Mouse (Mus musculus): ENCODE data around the gene Ift172. TPM values are rescaled to one million over a fixed set of nuclear protein-coding genes. Genes with fewer than 3 reads are reported as not detected.
A peak's percentile ranks its signal among the peaks of the same experiment; 100 is the strongest.

Ift172 gene
- total and polyA plus RNA-seq, 2 experiments from 2014 or later, result 16.7 to 41.8 TPM

GRCm38 (mm10) chr5:31252795-31253545, 37.9 kb downstream of the Ift172 start:
- Histone ChIP-seq H3K9me3 (ENCODE audit: low read length) (no peaks in the 10 kb centered on the region), H3K36me3 (ENCODE audit: insufficient read depth, low read length) (peaks cover 66% of the 10 kb centered on the region), H3K27ac (no peak overlapping the region), H3K4me2 (ENCODE audit: low read depth, low read length) (no peak overlapping the region), H3K4me3 (ENCODE audit: low read length) (no peak overlapping the region), H3K4me1 (ENCODE audit: insufficient read depth, low read length) (no peaks in the 10 kb centered on the region), H3K9ac (replicated peaks; ENCODE audit: low read length) (no peak overlapping the region), H3K27me3 (ENCODE audit: insufficient read depth, low read length) (no peaks in the 10 kb centered on the region)
- ATAC-seq, result no peak
- DNase-seq (ENCODE audit: low spot score), result no peak
- TF ChIP-seq CTCF (IDR thresholded peaks at IDR 0.05; ENCODE audit: low read depth), result no peak
- WGBS, result 87% methylated on average over 16 of the region's 16 CpGs

DNA sequence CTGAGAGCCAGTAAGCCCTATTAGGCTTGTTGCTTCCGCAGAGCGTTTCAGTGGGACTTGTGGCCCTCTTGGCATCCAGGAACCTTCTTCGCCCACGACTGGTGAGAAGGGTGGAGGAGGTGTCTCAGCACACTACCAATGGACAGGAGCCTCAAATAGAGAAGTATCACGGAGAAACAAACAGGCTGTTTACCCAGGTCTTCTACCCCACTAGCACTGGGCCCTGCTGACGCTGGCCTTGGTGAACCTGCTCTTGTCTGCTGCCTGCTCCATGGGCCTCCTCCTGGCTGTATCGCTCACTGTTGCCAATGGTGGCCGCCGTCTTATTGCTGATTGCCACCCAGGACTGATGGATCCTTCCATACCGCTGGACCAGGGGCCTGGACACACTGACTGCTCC, 38.8 kb downstream of the Ift172 start:
- H3K4me3 ChIP-seq (ENCODE audit: low read length), result no peak overlapping the region
- DNase-seq (ENCODE audit: low spot score), result no peak
- H3K9me3 ChIP-seq (ENCODE audit: low read length), result no peaks in the 10 kb centered on the region
- ATAC-seq, result peak; percentile 1; the same call in 1 of the 2 replicates
- peaks cover 66% of the 10 kb centered on the region for H3K36me3 ChIP-seq (ENCODE audit: insufficient read depth, low read length)
- WGBS, result 61% methylated on average over 10 of the region's 10 CpGs
- no peak overlapping the region for H3K4me2 ChIP-seq (ENCODE audit: low read depth, low read length)
- H3K4me1 ChIP-seq (ENCODE audit: insufficient read depth, low read length), result no peaks in the 10 kb centered on the region
- no peak for TF ChIP-seq CTCF (IDR thresholded peaks at IDR 0.05; ENCODE audit: low read depth)
- no peaks in the 10 kb centered on the region for H3K27me3 ChIP-seq (ENCODE audit: insufficient read depth, low read length)
- no peak overlapping the region for H3K9ac ChIP-seq (replicated peaks; ENCODE audit: low read length)
- H3K27ac ChIP-seq, result no peak overlapping the region

DNA sequence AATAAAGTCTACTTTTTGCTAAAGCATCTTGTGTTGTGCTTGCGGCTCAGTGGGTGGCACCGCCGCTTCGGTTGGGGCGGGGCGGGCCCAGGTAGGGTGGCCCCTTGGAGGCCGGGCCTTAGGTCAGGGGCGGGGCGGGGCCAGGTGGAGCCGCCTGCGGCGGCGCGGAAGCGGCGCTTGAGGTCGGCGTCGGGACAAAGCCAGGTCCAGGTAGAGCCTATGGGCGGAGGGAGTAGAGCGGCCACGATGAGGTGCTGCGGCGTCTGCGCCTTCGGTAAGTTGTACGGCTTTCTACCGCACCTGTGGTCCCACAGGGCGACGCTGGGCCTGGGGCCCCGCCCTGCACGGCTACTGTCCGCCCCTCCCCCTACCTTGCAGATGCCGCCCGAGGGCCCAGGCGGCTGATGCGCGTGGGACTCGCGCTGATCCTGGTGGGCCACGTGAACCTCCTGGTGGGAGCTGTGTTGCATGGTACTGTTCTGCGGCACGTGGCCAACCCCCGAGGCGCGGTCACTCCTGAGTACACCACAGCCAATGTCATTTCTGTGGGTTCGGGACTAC, 39.3 kb downstream of the Ift172 start, which contains the start of gene Krtcap3:
TSS of gene Krtcap3 (plus strand) at position 151 of the 561 bp plus-strand sequence.
- Histone ChIP-seq H3K27ac (no peak within 1 kb of the TSS), H3K4me1 (ENCODE audit: insufficient read depth, low read length) (no peaks in the 10 kb centered on the region), H3K4me3 (ENCODE audit: low read length) (no peak within 1 kb of the TSS), H3K27me3 (ENCODE audit: insufficient read depth, low read length) (no peaks in the 10 kb centered on the region), H3K9ac (replicated peaks; ENCODE audit: low read length) (no peak within 1 kb of the TSS), H3K36me3 (ENCODE audit: insufficient read depth, low read length) (peaks cover 67% of the 10 kb centered on the region), H3K4me2 (ENCODE audit: low read depth, low read length) (no peak within 1 kb of the TSS), H3K9me3 (ENCODE audit: low read length) (no peaks in the 10 kb centered on the region)
- ATAC-seq (peak; percentile 64), DNase-seq (ENCODE audit: low spot score) (peak; percentile 45)
- TF ChIP-seq CTCF (IDR thresholded peaks at IDR 0.05; ENCODE audit: low read depth), result 0 out of 2 replicates have a peak, but pooled peaks have one; percentile 2
- WGBS, result 21% methylated on average over 44 of the region's 47 CpGs

- Histone ChIP-seq H3K27ac (no peak overlapping the region), H3K4me1 (ENCODE audit: insufficient read depth, low read length) (no peaks in the 10 kb centered on the region), H3K4me3 (ENCODE audit: low read length) (no peak overlapping the region), H3K36me3 (ENCODE audit: insufficient read depth, low read length) (peaks cover 73% of the 10 kb centered on the region), H3K9ac (replicated peaks; ENCODE audit: low read length) (no peak overlapping the region), H3K27me3 (ENCODE audit: insufficient read depth, low read length) (no peaks in the 10 kb centered on the region), H3K9me3 (ENCODE audit: low read length) (no peaks in the 10 kb centered on the region), H3K4me2 (ENCODE audit: low read depth, low read length) (no peak overlapping the region)
- no peak for DNase-seq (ENCODE audit: low spot score)
- 56% methylated on average over 4 of the region's 4 CpGs for WGBS
- TF ChIP-seq CTCF (IDR thresholded peaks at IDR 0.05; ENCODE audit: low read depth), result no peak
- ATAC-seq, result peak; percentile 45; the same call in 1 of the 2 replicates
Measured at GRCm38 (mm10) chr5:31250716-31251115, 40.2 kb downstream of the Ift172 start.

DNA sequence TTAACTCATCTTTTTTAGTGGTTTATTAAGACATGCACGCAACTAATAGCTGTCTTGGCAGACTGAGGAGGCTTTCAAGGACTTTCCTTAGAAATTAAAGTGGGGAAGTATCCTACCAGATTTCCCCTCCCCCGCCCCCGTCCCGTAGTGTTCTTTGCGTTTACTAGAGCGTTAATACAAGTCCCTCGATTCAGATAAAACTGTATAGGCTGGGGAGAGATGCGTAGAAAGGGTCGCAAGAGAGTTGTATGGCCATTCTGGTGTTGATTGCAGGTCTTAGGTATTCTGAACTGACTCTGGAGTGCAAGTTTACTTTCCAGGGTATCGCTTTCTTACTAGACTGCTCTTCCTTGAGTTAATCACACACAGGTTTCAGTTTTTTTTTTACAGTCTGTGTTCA, 48.7 kb downstream of the Ift172 start:
- no peak for TF ChIP-seq CTCF (IDR thresholded peaks at IDR 0.05; ENCODE audit: low read depth)
- Histone ChIP-seq H3K36me3 (ENCODE audit: insufficient read depth, low read length) (peaks cover 31% of the 10 kb centered on the region), H3K27ac (no peak overlapping the region), H3K27me3 (ENCODE audit: insufficient read depth, low read length) (no peaks in the 10 kb centered on the region), H3K4me1 (ENCODE audit: insufficient read depth, low read length) (peaks cover 5% of the 10 kb centered on the region; the same call in 1 of the 2 replicates), H3K4me3 (ENCODE audit: low read length) (peak overlapping the region; percentile 88), H3K9ac (replicated peaks; ENCODE audit: low read length) (peak overlapping the region; percentile 95; the same call in 1 of the 2 replicates), H3K4me2 (ENCODE audit: low read depth, low read length) (peak overlapping the region; percentile 93), H3K9me3 (ENCODE audit: low read length) (no peaks in the 10 kb centered on the region)
- WGBS, result 22% methylated on average over 10 of the region's 10 CpGs
- DNase-seq (ENCODE audit: low spot score) (no peak), ATAC-seq (no peak)

- H3K9me3 ChIP-seq (ENCODE audit: low read length), result 0 out of 2 replicates have a peak, but pooled peaks cover 1% of the 10 kb centered on the region
- H3K36me3 ChIP-seq (ENCODE audit: insufficient read depth, low read length), result peaks cover 26% of the 10 kb centered on the region
- ATAC-seq (no peak), DNase-seq (ENCODE audit: low spot score) (peak; percentile 10)
- peak overlapping the region; percentile 95 for H3K9ac ChIP-seq (replicated peaks; ENCODE audit: low read length)
- TF ChIP-seq CTCF (IDR thresholded peaks at IDR 0.05; ENCODE audit: low read depth), result no peak
- H3K4me2 ChIP-seq (ENCODE audit: low read depth, low read length), result peak overlapping the region; percentile 93
- peak overlapping the region; percentile 88 for H3K4me3 ChIP-seq (ENCODE audit: low read length)
- no peaks in the 10 kb centered on the region for H3K27me3 ChIP-seq (ENCODE audit: insufficient read depth, low read length)
- H3K27ac ChIP-seq, result peak overlapping the region; percentile 95
- H3K4me1 ChIP-seq (ENCODE audit: insufficient read depth, low read length), result peaks cover 5% of the 10 kb centered on the region; the same call in 1 of the 2 replicates
- 0% methylated on average over 13 of the region's 13 CpGs for WGBS
Measured at GRCm38 (mm10) chr5:31241522-31242034, 49.3 kb downstream of the Ift172 start.

Data from hindbrain, postnatal 0 days (tissue).